Mouse (Mus musculus) cerebellum, postnatal 4 days (tissue): Measurements from ENCODE around the gene Synrg.
A peak's percentile ranks its signal among the peaks of the same experiment; 100 is the strongest.

ENCODE experiments used
- DNase-seq, 2 experiments: peaks; one replicate each; pipeline ENCODE4 v3.0.0; 2022; ENCODE audit warnings: low spot score in 2 of 2, mixed read lengths in 1 of 2

Gene Synrg

DNA sequence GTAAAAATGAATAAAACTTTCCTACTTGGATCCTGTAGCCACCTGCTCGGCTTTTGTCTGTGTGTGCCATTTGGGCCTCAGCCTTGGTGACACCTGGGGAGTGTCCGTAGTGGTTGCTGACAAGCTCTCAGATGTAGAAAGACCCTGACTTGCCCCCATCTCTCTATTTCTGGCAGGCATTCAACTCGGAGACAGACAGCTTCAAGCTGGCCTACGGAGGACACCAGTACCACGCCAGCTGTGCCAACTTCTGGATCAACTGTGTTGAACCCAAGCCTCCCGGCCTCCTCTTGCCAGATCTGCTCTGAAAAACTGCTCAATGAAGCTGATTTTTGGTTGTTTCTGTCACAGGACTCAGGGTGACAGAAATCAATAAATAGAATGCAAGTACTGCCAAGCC is 76.4 kb downstream of the Synrg start:
- no peak for DNase-seq

DNA sequence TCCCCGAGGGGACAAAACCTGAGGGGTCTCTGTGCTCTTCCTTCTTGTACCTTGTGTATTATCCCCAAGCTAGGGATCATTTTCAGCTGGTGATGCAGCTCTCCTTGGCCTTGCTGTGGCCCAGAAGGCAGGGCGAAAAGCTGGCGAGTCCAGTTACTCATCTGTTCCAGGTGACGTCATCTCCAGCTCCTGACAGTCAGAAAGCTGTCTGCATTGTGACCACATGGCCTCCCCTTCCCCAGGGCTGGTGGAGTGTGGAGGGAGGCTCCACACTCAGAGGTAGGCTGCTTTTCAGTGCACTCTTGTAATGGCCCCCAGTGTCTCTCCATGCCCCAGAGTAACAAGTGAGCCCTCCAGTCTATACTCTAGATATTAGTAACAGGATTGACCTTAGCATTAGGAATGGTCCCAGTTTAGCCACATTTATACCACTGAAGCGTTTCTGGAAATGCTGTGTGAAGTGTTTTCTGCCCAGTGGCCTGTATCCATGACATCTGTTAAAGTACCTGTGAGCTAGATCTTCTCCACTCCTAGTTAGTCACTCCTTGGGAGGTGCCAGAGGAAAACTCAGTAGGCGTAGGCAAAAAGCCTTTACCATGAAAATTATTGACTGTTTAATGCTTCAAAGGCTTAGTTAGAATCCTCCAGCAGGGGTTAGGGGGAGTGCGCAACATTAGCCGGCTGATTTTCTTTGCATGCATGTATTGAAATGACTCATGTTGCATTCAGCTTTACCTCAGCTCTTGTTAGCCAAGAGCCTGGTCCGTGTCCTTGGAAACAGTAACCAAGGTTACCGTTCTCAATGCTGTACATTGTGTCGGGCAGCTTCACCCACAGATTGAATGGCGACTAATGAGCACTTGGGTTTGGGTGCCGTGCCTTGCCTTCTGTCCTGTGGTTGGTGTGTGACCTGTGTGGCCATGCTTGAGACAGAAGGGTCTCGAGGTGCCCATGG is 78.9 kb downstream of the Synrg start:
- peak in 1 of 2 experiments; percentile 47 for DNase-seq

GRCm38 (mm10) chr11:84044988-84045387 is 80.8 kb downstream of the Synrg start:
- no peak for DNase-seq

- no peak for DNase-seq
Measured at GRCm38 (mm10) chr11:84047270-84047669, 83.0 kb downstream of the Synrg start.

DNA sequence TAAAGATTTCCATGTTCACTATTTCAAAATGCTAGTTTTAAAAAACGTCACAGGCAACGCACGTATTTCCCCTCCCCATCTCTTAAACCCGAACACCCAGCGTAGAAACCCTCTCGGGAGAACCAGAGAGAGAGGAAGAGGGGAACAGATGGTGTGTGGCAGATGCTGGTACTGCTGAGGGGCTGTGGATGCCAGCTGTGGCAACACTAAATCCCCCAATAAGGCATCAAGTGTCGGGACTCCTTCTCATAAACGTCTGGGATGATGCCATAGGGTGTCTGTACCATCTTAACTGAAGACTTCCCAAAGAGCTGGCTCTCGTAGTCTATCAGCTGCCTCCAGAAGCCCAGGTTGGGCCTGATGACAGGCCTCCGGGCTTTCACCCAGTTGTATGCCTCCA is 84.2 kb downstream of the Synrg start:
- DNase-seq: no peak

- DNase-seq: no peak
Measured at GRCm38 (mm10) chr11:84053055-84053454, 88.8 kb downstream of the Synrg start.

- peak in 1 of 2 experiments; percentile 83 for DNase-seq
Measured at GRCm38 (mm10) chr11:84053524-84054163, 89.4 kb downstream of the Synrg start.

- no peak for DNase-seq
Measured at GRCm38 (mm10) chr11:84057418-84057817, 93.2 kb downstream of the Synrg start.

- DNase-seq: no peak
Measured at GRCm38 (mm10) chr11:84059784-84060183, 95.6 kb downstream of the Synrg start.

- DNase-seq: no peak
Measured at GRCm38 (mm10) chr11:84060635-84061034, 96.4 kb downstream of the Synrg start.

- DNase-seq: no peak
Measured at GRCm38 (mm10) chr11:84061881-84062280, 97.7 kb downstream of the Synrg start.

DNA sequence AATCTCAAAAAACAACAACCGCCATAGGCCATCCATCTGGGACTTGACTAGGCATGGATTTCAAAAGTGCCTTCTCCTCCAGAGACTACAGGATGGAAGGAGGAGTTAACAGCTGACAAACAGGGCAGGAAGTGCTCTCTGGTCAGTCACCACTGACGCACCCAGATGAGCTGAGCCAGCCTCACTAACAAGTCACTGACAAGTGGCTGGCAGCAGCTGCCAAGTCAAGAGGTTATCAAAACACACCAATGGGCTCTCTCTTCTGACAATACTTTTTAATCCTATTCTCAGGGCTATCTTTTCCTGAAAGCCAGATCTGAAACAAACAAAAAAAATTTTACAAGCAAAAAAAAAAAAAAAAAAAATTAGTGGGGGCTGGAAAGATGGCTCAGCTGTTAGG is 98.6 kb downstream of the Synrg start:
- DNase-seq: no peak

- DNase-seq: no peak
Measured at GRCm38 (mm10) chr11:84063631-84064209, 99.5 kb downstream of the Synrg start.

DNA sequence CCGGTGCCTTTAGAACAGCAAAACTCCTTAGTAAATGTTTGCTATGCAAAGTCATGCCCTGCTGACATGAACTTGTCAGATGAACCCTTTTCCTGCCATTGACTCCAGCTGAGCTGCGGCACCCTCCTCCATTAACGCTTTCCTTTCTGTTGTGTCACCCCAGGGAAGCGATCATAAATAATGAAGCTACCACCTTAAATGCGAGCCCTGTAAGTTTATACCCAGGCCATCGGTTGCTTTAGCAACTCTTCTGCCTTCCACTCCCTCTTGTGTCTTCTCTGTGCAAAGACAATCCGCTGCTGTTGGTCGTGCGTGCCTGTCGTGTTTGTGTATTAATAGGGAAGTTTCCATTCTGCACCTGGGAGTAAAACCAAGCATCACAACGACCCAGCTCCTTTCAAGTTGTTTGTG is 101.8 kb downstream of the Synrg start:
- no peak for DNase-seq

GRCm38 (mm10) chr11:84066927-84067645 is 102.9 kb downstream of the Synrg start:
- no peak for DNase-seq

DNA sequence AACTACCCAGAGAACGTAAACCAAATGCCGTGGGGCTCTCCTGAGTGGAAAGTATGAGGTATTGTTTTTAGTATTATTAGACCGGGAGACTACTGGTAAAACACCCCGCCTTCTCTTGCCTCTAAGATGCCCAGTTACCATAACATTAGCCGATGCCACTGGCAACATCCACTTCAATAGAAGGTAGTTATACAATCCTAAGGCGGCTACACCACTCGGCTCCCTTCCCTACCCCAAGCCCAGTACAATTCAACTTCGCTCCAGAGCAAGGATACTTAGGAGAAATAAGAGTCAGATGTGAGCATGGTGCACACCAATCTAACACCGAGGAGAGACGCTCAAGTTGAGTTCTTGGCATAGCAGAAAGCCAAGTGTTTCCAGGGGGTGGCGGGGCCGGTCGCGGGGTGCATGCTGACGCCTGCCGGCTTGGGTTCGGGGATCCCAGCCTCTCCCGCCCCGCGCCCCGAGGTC is 103.5 kb downstream of the Synrg start:
- DNase-seq: no peak

- DNase-seq: peak in 1 of 2 experiments; percentile 49
Measured at GRCm38 (mm10) chr11:84068191-84069033, 104.2 kb downstream of the Synrg start.

- DNase-seq: no peak
Measured at GRCm38 (mm10) chr11:84069034-84069370, 104.8 kb downstream of the Synrg start, which contains the start of gene Dusp14. Gene Dusp14, minus strand, starts transcription at chr11:84069261.

DNA sequence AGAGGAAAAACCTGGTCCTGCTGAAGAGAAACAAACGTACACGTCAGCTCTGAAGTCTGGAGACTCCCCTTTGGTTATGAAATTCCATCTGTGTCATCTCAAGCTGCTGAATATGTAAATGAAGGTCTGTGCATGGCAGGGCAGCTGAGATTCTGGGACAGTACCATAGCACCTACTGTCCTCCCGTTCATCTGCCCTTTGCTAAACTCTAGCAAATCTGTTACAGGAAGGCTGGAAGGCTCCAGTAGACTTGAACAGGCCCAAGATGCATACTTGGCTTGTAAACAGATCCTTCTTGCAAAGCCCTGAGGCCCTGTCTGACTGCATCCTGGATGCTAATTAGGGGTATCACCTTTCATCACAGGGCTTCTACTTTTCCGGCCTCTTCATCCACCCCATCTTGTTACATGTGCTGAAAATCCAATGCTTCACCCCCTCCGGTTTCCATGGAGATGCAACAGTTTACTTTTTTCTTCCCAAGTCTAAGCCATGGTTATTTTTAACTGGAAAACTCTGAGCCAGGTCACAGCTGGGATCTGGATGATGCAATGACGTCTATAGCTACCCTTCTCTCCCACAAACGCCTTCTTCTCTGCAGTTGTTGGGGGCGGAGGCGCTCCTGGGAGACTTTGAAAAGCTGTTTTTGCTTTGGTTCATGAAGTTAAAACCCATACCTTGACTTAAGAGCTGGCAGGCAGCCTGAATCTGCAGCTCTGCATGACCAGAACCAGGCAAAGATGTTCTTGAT is 108.8 kb downstream of the Synrg start:
- DNase-seq: no peak
